Mouse (Mus musculus) heart, embryonic 14.5 days (tissue): ENCODE results near the gene Setd5. TPM values are rescaled to one million over a fixed set of nuclear protein-coding genes. Genes with fewer than 3 reads are reported as not detected.

Experiments used
- ATAC-seq: fragments of 200-750 bp; cut with Nextera tagmentation; 2 replicates; pipeline ENCODE4 v1.8.0; 2017; ENCODE audit warnings: low read depth, moderate TSS enrichment; ENCODE audit not compliant: insufficient number of reproducible peaks, insufficient read depth, low FRiP score
- H3K27ac ChIP-seq, 2 experiments: fragments of 200-500 bp in 1 of 2; fragments of 300-500 bp in 1 of 2; sonication (generic) in 1 of 2; replicated peaks in 1 of 2; 2 replicates each; pipeline ENCODE4 v1.5.1; 2012 to 2014; ENCODE audit warnings: low read depth in 2 of 2, low read length in 2 of 2, control low read depth in 1 of 2, mild to moderate bottlenecking in 1 of 2, mixed read lengths in 1 of 2; ENCODE audit not compliant: control insufficient read depth in 1 of 2, insufficient read depth in 1 of 2
- H3K27me3 ChIP-seq: fragments of 300-500 bp; sonication (generic); 2 replicates; pipeline ENCODE4 v1.6.1; 2014; ENCODE audit warnings: mild to moderate bottlenecking, low read length, control low read depth; ENCODE audit not compliant: control insufficient read depth, insufficient read depth
- H3K36me3 ChIP-seq: fragments of 300-500 bp; sonication (generic); 2 replicates; pipeline ENCODE4 v1.6.1; 2014; ENCODE audit warnings: mild to moderate bottlenecking, control low read depth, low read length, mixed read lengths; ENCODE audit not compliant: control insufficient read depth, insufficient read depth
- H3K4me1 ChIP-seq, 2 experiments: fragments of 200-500 bp in 1 of 2; fragments of 300-500 bp in 1 of 2; sonication (generic) in 1 of 2; 2 replicates each; pipeline ENCODE4 v1.6.1; 2012 to 2014; ENCODE audit warnings: low read length in 2 of 2, control low read depth in 1 of 2, mixed read lengths in 1 of 2; ENCODE audit not compliant: control insufficient read depth in 2 of 2, insufficient read depth in 2 of 2
- H3K4me2 ChIP-seq: fragments of 300-500 bp; sonication (generic); 2 replicates; pipeline ENCODE4 v1.6.1; 2014; ENCODE audit warnings: mild to moderate bottlenecking, low read length
- H3K4me3 ChIP-seq, 2 experiments: fragments of 200-500 bp in 1 of 2; fragments of 300-500 bp in 1 of 2; sonication (generic) in 1 of 2; 2 replicates each; pipeline ENCODE4 v1.5.1; 2012 to 2014; ENCODE audit warnings: low read length in 2 of 2, mild to moderate bottlenecking in 2 of 2, control low read depth in 1 of 2, low read depth in 1 of 2, moderate library complexity in 1 of 2; ENCODE audit not compliant: control insufficient read depth in 1 of 2, insufficient read depth in 1 of 2
- H3K9ac ChIP-seq: fragments of 300-500 bp; sonication (generic); 2 replicates; pipeline ENCODE4 v1.6.1; 2014; ENCODE audit warnings: mild to moderate bottlenecking, low read length
- H3K9me3 ChIP-seq: fragments of 300-500 bp; sonication (generic); 2 replicates; pipeline ENCODE4 v1.6.1; 2016; ENCODE audit warnings: low read length, control low read depth; ENCODE audit not compliant: control insufficient read depth
- WGBS: fragments of 180-500 bp; shearing (Covaris S2); extraction: QIAGEN DNeasy Blood & Tissue Kit; methylation state at CpG from one replicate; pipeline ENCODE4 v1.1.7; 2014; 5-methylcytosine and 5-hydroxymethylcytosine counted together
- polyA plus RNA-seq: library from polyadenylated mRNA; unstranded; fragments of >200 nt; fragmentation: Nextera tagmentation; extraction: Ambion mirVana; gene quantifications from 2 replicates; pipeline ENCODE4 v1.2.1, GENCODE M21; 2014

Gene Setd5
- polyA plus RNA-seq, 1 experiment from 2014 or later = 59.1 TPM

DNA sequence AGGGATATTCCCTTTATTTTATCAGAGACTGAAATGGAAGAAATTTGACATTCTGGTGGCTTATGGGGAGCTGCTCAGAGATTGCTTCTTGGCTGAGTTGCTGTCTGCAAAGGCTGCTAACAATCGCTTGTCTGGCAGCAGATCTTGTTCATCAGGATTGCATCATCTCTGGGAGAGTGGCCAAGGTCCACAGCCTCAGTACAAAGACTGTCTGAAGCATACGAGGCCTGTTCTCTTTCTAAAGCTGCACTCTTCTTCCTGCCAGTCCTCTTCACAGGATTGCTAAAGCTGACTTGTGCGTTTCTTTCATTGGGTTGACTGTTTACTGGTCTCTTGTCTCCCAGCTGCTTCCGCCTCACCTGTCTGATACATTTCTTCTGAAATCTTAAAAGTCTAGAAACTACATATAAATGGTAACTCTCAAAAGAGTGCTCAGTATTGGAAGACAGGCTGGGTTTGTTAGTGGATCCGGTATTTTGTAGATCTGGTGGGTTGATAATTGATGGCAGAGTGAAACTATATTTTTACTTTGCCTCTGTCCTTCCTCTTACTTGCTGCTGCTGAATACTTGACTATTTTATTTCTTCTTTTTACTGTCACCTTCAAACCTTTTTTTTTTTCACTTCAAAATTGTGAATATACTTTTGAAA is 22.6 kb downstream of the Setd5 start:
- peak; percentile 77; the same call in 1 of the 2 replicates for ATAC-seq
- Histone ChIP-seq H3K4me3 (no peak overlapping the region), H3K9me3 (no peaks in the 10 kb centered on the region), H3K9ac (0 out of 2 replicates have a peak overlapping the region, but pooled peaks have one; percentile 13), H3K36me3 (peaks cover under 1% of the 10 kb centered on the region; the same call in 1 of the 2 replicates), H3K27ac (peak overlapping the region; percentile 56 to 67; a peak in 3 of 4 replicates), H3K4me1 (peaks cover 3 to 33% of the 10 kb centered on the region in 2 experiments), H3K4me2 (peak overlapping the region; percentile 36; the same call in 1 of the 2 replicates), H3K27me3 (no peaks in the 10 kb centered on the region)
- 21% methylated on average over 5 of the region's 5 CpGs for WGBS

DNA sequence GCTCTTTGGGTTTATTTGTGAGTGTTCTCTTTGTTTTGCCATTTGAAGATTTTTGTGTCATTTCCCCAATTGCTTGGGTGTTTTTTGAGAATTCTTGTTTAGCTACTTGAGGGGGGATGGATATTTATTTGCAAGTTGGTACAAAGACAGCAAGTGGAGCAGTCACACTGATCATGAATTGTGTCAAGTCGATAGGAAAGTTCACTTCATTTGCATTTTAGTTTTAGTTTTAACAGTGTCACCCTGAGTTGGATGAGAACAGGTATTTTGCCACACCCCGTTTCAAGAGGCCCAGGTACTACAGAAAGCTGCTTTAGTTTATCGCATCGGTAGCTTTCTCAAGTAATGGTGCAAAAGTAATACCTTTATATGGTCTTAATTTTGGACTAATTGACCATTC is 25.4 kb downstream of the Setd5 start:
- H3K27ac ChIP-seq = no peak overlapping the region
- H3K9me3 ChIP-seq = no peaks in the 10 kb centered on the region
- no peak overlapping the region for H3K9ac ChIP-seq
- H3K27me3 ChIP-seq = no peaks in the 10 kb centered on the region
- H3K36me3 ChIP-seq = peaks cover 23% of the 10 kb centered on the region
- H3K4me2 ChIP-seq = no peak overlapping the region
- ATAC-seq = no peak
- WGBS = 93% methylated on average over 4 of the region's 4 CpGs
- H3K4me3 ChIP-seq = no peak overlapping the region
- peaks cover 3 to 23% of the 10 kb centered on the region in 2 experiments for H3K4me1 ChIP-seq

DNA sequence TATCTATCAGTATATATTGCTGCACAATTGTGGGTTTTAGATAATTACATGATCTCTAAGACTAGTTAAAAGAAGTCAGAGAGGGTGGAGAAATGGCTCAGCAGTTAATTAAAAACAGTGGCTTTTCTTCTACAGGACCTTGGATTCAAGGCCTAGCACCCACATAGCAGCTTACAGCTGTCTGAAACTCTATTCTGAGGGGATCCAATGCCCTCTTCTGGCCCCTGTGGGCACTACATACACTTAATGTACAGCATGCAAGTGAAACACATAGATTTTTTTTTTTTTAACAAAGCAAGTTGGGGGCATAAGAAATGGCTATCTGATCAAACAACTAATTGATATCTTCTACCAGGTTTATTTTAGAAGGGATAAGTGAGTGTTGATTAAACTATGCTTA is 26.6 kb downstream of the Setd5 start:
- no peak overlapping the region for H3K4me3 ChIP-seq
- peaks cover 23% of the 10 kb centered on the region for H3K36me3 ChIP-seq
- H3K27ac ChIP-seq = no peak overlapping the region
- no peaks in the 10 kb centered on the region for H3K27me3 ChIP-seq
- H3K4me2 ChIP-seq = no peak overlapping the region
- ATAC-seq = no peak
- no peaks in the 10 kb centered on the region for H3K9me3 ChIP-seq
- H3K4me1 ChIP-seq = peaks cover 3 to 20% of the 10 kb centered on the region in 2 experiments
- no peak overlapping the region for H3K9ac ChIP-seq

DNA sequence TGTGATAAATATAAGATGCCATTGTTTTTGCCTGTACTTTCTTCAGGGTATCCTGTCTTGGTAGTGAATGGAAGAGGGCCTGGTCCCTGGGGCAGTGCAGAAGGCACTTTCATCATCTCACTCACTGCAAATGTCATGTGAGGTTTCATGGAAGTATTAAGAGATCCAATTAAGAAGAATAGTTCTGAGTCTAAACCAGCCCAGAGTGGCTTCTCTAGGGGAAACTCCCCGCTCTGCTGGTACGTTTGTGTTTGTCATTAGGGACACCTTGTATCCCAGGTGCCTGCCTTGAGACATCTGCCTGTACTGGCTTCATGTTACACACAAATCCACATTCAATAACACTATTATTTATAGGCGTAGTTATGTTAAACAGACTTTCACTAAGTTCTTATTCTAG is 32.2 kb downstream of the Setd5 start:
- Histone ChIP-seq H3K36me3 (peaks cover 75% of the 10 kb centered on the region), H3K9ac (no peak overlapping the region), H3K4me3 (no peak overlapping the region), H3K4me1 (0 out of 4 replicates have a peak, but pooled peaks cover 0 to 4% of the 10 kb centered on the region in 2 experiments), H3K27ac (no peak overlapping the region), H3K9me3 (no peaks in the 10 kb centered on the region), H3K27me3 (no peaks in the 10 kb centered on the region), H3K4me2 (no peak overlapping the region)
- no peak for ATAC-seq
- WGBS = 86% methylated on average over 3 of the region's 3 CpGs

DNA sequence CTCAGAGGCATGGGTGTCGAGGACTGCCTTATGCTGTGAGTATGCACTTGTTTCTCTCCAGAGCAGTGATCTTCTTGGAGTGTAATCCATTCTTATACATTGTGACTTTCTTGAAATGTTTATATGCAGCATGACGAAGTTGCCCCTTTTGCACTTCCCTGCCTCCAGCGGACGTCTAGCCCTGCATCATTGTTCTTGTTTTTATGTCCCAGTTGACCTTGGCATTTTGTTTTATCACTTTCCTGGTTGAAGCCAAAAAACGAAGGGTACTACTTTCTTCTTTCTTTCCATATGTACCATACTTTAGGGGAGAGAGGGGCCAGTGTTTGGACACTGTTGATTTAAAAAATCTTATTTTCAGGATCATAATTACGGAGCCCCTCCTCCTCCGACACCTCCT is 32.8 kb downstream of the Setd5 start:
- Histone ChIP-seq H3K9me3 (no peaks in the 10 kb centered on the region), H3K4me2 (no peak overlapping the region), H3K9ac (no peak overlapping the region), H3K4me3 (no peak overlapping the region), H3K27me3 (no peaks in the 10 kb centered on the region), H3K4me1 (0 out of 4 replicates have a peak, but pooled peaks cover 0 to 2% of the 10 kb centered on the region in 2 experiments), H3K27ac (no peak overlapping the region), H3K36me3 (peaks cover 78% of the 10 kb centered on the region)
- ATAC-seq = no peak
- 86% methylated on average over 7 of the region's 7 CpGs for WGBS

DNA sequence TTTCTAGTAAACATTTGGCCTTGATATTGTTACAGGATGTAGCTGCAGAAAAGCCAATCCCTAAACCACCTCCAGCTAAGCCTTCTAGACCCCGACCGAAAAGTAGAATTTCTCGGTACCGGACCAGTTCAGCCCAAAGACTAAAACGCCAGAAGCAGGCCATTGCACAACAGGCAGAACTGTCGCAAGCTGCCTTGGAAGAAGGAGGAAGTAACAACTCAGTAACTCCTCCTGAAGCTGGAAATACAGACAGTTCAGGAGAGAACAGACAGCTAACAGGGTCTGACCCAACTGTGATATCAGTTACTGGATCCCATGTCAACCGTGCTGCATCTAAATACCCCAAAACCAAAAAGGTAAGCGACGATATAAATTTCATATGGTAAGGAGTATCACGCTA is 43.6 kb downstream of the Setd5 start:
- peaks cover 0 to 7% of the 10 kb centered on the region in 2 experiments; a peak in 2 of 4 replicates for H3K4me1 ChIP-seq
- H3K4me2 ChIP-seq = no peak overlapping the region
- H3K36me3 ChIP-seq = peaks cover 94% of the 10 kb centered on the region
- H3K9me3 ChIP-seq = no peaks in the 10 kb centered on the region
- no peak for ATAC-seq
- no peaks in the 10 kb centered on the region for H3K27me3 ChIP-seq
- WGBS = 92% methylated on average over 10 of the region's 10 CpGs
- H3K4me3 ChIP-seq = no peak overlapping the region
- H3K27ac ChIP-seq = no peak overlapping the region
- H3K9ac ChIP-seq = no peak overlapping the region

DNA sequence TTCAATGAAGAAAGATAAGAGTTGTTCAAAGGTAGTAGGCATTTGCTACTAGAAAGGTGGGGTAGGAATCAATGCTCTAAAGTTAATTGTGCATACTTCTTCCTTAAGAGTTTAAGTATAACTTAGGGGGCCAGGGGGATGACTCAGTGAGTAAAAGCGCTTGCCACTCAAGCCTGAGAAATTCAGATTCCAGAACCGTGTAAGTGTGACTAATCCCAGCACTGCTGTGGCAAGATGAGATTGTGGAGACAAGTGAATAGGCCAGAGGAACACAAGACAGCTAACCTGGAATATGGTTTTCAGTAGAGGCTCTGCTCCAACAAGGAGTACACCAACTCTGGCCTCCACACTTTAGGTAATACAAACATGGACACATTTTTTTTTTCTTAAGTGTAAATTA is 56.2 kb downstream of the Setd5 start:
- ATAC-seq = no peak
- no peaks in the 10 kb centered on the region for H3K4me1 ChIP-seq
- no peaks in the 10 kb centered on the region for H3K9me3 ChIP-seq
- H3K27me3 ChIP-seq = no peaks in the 10 kb centered on the region
- no peak overlapping the region for H3K4me3 ChIP-seq
- H3K9ac ChIP-seq = no peak overlapping the region
- 54% methylated on average over 2 of the region's 2 CpGs for WGBS
- H3K4me2 ChIP-seq = no peak overlapping the region
- no peak overlapping the region for H3K27ac ChIP-seq
- H3K36me3 ChIP-seq = peaks cover 84% of the 10 kb centered on the region
